Mouse (Mus musculus): ENCODE results near the gene Tmem178b.

Gene Tmem178b

GRCm38 (mm10) chr6:40078353-40078752 is 205.3 kb downstream of the Tmem178b start:
- DNase-seq (ENCODE audit: low read depth, low spot score), result no peak

DNA sequence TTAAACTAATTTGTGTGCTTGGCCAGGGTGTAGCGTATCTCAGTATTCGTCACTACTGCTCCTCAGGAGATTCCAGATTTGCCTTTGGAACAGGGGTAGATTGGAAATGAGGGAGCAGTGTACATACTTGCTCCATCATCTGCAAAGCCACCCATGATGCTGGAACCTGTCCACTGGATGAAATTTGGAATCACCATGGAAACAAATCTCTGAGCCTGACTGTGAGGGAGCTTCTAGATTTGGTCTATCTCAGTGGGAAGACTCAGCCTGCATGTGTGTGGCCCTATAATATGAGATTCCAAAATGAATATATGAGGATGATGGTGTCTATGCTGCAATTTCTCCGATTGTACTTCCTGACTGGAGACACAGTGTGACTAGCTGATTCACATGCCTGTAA is 210.7 kb downstream of the Tmem178b start:
- no peak for DNase-seq (ENCODE audit: low read depth, low spot score)

DNA sequence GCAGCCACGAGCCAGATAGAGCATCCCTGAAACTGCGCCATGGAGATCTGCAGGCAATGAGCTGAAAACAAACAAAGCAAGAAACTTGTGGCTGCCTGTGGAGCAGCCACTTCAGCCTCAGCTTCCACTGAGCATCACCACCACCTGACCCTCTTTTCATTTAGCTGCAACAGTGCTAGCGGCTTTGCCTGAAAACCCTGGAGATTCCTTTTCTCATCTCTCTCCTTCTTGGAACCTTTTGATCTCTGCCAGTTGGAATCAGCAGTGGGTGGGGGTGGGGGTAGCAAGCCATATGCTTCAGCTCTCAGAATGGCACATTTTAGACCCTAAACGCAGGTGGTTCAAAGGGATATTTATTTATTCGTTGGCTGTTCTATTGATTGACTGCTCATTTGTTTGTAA is 218.2 kb downstream of the Tmem178b start:
- no peak for DNase-seq (ENCODE audit: low read depth, low spot score)

DNA sequence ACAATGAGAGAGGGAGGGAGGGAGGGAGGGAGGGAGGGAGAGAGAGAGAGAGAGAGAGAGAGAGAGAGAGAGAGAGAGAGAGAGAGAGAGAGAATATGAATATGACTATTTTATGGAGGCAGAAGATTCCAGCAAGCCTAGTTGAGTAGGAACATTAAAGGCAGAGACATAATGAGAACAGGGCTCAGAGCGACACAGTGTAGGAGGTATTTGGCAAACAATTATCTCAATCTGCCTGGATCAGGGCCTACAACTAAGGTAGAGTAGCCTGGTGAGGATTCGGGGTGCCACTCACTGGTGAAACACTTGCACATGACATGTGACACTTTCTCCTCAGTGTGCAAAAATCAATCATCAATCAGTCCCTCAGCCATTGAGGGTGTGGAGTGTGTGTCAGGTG is 225.4 kb downstream of the Tmem178b start:
- DNase-seq (ENCODE audit: low read depth, low spot score), result no peak

DNA sequence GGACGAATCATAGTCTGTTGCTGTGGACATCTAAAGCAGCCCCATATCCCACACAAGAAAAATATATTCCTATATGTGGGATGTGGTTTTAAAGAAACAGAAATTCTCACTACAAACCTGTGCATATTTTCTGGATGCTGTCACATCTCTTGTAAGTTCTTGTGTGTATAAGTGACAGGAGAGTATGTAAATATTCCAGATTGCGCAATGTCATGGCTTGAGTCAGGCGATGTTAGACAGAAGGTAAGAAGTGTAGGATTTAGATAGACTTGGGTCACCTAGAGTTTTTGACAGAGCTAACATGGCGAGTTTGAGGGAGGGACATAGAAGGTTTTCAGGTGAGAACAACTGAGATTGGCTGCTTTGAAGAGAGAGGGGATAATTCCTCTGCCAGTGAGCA is 228.7 kb downstream of the Tmem178b start:
- DNase-seq (ENCODE audit: low read depth, low spot score), result no peak

DNA sequence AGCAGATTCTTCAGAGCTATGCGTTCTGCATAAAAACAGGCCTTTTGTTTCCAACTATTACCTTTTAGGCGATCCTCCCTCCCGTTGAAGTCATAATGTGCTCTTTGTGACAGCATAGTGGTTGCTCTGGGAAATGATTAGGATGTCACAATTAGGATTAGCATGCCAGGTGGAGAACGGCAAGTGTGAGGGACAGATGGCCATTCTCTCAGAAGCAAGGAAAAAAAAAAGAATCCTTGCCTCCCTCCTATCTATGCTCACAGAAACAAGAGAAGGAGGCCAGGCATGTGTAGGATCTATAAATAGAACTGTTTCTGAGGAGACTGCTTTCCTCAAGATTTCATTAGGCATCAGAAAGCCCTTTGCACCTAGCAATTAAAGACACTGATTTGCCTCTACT is 229.8 kb downstream of the Tmem178b start:
- no peak for DNase-seq (ENCODE audit: low read depth, low spot score)

DNA sequence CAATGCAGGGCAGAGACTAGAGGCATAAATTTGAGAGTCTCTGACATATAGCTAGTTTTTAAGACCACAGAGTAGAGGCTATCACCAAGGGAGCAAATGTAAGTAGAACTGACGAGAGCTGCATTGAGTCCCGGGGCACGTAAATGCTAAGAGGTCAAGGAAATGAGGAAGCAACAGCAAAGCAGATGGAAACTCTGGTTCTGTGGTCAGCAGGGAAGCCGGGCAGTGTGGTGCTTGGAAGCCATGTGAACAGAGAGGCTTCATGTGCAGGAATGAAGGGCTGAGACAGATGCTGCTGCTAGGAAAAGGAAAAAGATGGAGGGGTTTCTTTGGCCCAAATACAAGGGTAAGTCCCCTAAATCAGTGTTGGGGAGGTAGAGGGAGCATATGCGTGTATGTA is 237.0 kb downstream of the Tmem178b start:
- DNase-seq (ENCODE audit: low read depth, low spot score), result peak; percentile 3

GRCm38 (mm10) chr6:40110729-40111128 is 237.7 kb downstream of the Tmem178b start:
- no peak for DNase-seq (ENCODE audit: low read depth, low spot score)

DNA sequence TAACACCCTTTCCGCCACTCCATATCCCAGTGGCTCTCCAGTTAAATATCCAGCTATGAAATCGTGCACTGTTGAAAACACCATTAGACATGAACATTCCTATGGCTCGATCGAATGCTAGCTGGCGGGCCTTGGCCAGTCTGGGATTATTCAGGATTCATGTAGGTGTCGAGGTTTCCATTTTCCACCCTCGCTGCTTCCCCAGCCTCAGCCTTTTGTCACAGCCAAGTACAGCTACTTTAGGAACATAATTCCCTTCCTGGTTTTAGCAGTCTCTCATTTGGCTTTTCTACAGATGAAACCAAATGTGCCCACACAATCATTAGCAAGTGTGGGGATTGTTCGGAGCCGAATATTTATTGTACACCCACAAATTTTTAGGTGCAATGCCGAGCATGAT is 239.4 kb downstream of the Tmem178b start:
- no peak for DNase-seq (ENCODE audit: low read depth, low spot score)

DNA sequence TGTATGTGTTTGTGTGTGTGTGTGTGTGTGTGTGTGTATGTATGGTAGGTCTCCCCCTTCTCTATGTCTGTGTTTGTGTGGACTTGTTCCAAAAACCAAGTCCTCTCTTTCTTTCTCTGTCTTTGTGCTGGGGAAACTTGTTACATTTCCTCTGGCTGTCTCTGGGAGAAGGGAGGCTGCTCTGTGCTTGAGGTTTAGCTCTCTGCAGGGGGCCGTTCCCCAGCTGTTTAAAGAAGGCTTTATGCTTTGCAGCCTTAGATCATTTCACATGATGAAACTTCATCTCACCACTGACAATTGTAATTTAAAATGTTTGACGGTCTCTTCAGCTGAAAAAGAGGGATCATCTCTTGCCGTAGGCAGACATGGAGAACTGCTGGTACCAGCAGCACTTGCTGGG is 243.2 kb downstream of the Tmem178b start:
- DNase-seq (ENCODE audit: low read depth, low spot score), result no peak

DNA sequence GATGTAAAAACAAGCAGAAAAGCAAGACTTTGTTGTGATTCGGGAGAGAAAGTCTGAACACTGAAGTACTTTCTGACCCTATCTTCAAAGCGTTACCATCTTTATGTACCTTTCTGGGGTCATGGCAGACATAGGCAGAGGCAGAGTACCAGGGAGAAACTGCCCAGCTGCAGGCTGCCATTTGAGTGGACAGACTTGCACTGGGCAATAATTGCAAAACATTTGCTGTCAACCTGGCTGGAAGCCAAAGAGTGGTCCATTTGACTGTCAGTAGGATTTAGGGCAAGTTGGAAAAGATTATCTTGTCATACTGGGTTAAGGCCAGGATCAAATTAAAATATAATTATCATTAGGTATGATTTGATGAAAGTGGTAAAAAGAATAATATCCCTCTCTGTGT is 247.1 kb downstream of the Tmem178b start:
- DNase-seq (ENCODE audit: low read depth, low spot score), result no peak

DNA sequence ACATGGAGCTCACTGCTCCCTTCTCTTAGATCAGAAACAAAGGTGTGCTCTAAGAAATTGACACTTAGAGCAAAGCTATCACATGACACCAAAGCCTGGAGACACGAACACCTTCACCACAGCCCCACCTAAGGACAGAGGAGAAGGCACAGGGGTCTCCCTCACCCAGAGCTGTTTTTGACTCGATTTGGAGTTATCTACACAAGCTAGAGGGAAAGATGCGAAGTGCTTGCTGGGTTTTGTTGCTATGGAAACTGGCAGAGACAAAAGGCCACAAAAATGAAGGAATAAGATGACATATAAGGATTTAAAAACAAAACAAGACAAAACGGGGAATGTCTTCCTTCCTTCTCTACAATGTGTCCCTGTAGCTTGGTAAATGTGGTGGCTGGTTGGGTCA is 248.4 kb downstream of the Tmem178b start:
- no peak for DNase-seq (ENCODE audit: low read depth, low spot score)

- DNase-seq (ENCODE audit: low read depth, low spot score), result no peak
Observed at GRCm38 (mm10) chr6:40123070-40123690, 250.1 kb downstream of the Tmem178b start.

- no peak for DNase-seq (ENCODE audit: low read depth, low spot score)
Observed at GRCm38 (mm10) chr6:40123960-40124359, 250.9 kb downstream of the Tmem178b start.

- no peak for DNase-seq (ENCODE audit: low read depth, low spot score)
Observed at GRCm38 (mm10) chr6:40128716-40129115, 255.6 kb downstream of the Tmem178b start.

DNA sequence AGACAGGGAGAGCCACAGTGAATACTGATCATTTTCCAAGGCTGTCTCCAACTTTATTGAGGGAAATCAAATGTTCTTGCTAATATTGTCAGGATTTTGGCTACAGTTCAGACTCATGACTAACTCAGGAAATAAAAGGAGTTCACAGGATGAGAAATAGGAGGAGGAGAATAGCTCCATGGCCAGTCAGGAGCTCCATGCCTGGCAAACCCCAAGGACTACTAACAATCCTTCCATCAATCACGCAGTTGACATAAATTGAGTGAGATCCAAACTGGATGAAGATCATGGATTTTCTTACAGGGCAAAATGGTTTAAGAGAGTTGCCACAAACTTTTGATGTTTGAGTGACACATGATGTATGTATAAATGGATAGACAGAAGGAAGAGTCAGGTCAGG is 258.9 kb downstream of the Tmem178b start:
- no peak for DNase-seq (ENCODE audit: low read depth, low spot score)

DNA sequence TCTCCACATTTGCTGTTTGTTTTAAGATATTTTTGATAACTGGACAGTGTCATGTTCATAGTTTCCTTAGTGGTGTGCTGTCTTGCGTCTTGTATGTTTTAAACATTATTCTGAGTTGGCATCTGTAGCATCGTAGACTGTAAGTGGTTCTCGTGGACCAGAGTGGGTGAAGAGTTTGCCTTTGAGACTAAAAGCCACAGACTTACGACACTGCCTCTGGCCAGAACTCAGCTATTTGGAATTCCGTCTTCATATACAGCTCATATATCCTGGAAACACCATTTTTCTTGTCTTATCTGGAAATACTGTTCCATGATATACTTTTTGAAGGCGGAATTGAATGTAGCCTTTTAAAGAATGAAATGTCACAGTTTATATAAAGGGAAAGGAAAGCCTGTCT is 260.4 kb downstream of the Tmem178b start:
- DNase-seq (ENCODE audit: low read depth, low spot score), result no peak

DNA sequence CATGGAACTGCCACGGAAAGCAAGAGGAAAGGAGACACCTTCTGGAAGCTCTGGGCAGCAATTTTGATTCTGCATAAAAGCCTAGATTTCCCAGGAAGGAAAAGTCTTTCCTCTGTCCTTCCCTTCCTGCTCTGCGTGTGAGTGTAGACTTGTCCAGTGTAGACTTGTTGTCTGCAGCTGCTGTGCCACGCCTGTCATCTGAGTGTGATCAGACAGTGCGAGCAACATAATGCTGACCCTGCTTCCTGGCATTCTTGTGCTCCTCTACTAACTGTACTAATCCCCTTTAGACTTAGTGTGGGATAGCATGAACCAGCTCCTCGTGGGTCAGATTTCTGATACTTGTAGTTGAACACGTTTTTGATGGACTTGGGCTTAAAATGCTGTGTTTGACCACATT is 262.6 kb downstream of the Tmem178b start:
- no peak for DNase-seq (ENCODE audit: low read depth, low spot score)

- DNase-seq (ENCODE audit: low read depth, low spot score), result no peak
Observed at GRCm38 (mm10) chr6:40137346-40137745, 264.3 kb downstream of the Tmem178b start.

DNA sequence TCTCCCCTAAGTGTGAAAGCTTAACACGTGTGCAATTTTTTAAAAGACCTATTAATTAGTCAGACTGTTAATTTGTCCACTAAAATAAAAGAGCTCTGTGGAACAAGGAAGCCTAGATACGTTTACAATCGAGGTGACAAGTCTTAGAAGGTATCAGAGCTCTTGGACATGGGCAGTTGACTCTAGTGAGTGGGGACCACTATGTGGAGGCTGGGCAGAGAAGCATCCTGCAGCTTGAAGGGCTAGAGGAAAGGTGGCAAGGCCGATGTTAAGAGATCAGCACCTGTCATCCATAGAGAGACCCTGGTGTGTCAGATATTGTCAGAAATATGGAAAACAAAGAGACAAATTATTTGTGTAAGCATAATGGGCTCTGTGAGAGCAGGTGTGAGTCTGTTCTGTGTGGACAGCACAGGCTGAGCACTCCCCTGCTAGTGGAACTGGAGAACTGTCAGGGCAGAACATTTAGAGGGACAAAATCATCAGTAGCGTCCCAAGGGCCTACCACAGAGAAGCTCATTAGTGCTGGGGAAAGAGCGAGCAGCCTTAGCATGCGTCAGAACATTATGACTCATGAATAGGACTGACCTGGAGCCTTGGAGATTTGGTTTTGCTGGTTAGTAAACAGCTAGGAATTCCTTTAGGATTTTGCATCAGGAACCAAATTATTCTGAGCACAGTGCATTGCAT is 264.9 kb downstream of the Tmem178b start:
- DNase-seq (ENCODE audit: low read depth, low spot score), result no peak

DNA sequence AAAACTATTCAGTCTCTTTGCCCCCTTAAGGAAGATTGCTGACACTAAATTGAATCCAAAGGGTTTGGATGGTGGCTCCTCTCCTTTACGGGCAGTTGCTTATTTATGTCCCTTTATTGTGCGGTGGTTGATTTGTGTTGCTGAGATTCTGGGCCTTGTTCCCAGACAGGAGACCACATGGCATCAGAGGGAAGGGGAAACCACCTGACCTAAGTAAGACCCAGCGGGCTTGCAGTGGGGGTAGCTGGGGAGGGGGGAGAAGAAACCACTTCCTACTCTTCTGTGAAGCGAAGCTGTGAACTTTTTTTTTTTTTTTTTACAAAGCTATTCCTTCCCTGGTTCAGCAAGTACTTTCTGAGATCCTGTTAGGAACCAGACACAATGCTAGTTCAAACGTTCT is 269.5 kb downstream of the Tmem178b start:
- no peak for DNase-seq (ENCODE audit: low read depth, low spot score)

DNA sequence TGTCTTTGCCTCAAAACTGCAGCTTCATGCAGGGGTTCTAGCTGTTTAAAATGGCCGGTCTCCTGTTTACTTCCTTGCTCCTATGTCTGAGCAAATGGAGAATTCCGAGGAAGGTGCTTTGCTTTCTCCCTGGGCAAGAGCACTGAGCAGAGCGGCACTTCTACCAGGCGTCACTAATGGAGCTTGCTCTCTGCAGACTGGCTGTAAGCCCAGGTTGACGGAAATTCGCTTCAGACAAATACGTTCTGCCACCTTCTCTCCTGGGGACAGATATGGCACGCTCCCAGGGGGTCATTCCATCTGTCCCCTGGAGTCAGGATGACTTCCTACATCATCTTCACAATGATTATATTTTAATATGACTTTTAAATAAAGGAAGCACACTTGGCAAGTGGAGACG is 271.3 kb downstream of the Tmem178b start:
- DNase-seq (ENCODE audit: low read depth, low spot score), result no peak

DNA sequence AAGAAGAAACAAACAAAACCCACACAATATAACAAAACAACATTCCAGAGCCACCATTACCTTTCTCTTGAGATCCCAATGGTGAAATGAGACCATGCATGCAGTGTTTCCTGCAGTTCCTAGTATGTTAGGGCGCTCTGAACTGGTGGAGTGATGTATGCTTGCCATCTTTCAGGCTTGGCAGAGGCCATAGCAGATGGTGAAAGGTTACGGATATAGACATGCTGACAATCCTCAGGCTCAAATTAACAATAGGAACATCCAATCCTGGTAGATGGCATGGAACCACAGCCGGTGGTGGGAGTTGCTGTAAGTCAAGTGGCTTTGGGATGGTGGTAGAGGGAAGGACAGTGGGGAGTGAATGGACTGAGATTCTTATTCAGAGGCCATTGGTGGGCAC is 272.5 kb downstream of the Tmem178b start:
- DNase-seq (ENCODE audit: low read depth, low spot score), result no peak

- no peak for DNase-seq (ENCODE audit: low read depth, low spot score)
Observed at GRCm38 (mm10) chr6:40152241-40152640, 279.2 kb downstream of the Tmem178b start.

Measured in embryo, embryonic 11.5 days (tissue).